Mouse (Mus musculus) gastrocnemius, adult 8-10 months (tissue): ENCODE measurements around the gene Cntfr. TPM values are rescaled to one million over a fixed set of nuclear protein-coding genes. Genes with fewer than 3 reads are reported as not detected.

Source experiments
- DNase-seq, 2 experiments: peaks; one replicate each; pipeline ENCODE4 v3.0.0; 2022; ENCODE audit warnings: low spot score in 2 of 2
- total RNA-seq, 4 experiments: library from RNA; stranded (reverse); gene quantifications; 2 replicates each; pipeline ENCODE4 v1.2.4; 2022

Cntfr gene
- 10 to 100 TPM; 17.8 to 25.6 (median 22.5) TPM for total RNA-seq

DNA sequence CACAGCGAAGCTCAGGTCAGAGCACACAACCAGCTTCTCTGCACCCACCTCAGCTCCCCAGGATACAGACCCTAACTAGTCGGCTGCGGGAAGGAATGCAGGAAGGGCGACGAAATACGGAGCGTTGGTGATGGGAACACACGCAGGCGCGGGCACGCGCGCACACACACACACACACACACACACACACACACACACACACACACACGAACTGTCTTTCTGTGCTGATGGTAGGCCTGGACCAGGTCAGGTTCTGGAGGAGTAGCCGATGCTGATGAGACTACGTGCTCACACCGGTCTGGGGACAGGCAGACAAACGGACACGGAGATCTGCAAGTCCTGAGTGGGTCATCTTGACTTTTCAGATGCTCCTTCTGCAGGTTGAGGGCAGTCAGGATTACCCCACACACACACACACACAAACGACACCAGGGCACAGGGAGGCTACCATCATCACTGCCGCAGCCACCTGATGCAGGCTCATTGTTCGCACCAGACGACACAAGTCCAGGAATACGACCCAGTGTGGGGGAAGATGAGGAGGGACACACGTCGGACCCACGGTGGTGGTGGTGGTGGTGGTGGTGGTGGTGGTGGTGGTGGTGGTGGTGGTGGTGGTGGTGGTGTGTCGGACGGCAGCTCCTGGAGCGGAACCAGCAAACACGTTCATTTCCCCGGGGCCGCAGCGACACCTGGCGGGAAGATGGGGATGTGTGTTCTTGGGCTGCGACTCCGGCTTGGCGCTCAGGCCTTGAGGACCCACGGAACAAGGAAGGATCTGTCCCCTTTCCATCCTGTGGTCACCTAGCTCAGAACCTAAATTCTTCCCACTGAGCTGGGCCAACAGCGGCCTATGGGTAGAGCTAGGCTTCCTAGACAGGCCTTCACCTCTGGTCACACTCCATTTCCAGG lies at the start of gene Cntfr:
Cntfr (minus strand) TSS at position 160 of the 912 bp plus-strand sequence.
- DNase-seq = peak; percentile 80 to 85

DNA sequence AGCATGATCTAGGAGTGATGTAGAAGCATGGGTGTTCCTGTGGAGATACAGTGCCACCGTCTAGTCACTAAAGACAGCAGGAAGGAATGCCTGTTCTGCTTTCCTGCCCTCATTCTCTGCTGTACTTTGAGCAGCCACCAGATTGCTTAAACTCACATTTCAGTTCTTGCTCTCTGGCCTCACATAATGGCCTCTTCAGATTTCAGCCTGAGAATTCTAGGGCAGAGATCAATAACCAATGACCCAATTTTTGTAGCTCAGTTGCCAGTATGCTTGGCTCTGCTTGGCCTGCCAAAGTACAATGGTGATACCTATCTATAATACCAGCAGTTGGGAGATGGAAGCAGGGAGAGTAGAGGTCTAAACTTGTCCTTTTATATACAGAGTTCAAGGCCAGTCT lies 48.1 kb upstream of the Cntfr start:
- DNase-seq = no peak

DNA sequence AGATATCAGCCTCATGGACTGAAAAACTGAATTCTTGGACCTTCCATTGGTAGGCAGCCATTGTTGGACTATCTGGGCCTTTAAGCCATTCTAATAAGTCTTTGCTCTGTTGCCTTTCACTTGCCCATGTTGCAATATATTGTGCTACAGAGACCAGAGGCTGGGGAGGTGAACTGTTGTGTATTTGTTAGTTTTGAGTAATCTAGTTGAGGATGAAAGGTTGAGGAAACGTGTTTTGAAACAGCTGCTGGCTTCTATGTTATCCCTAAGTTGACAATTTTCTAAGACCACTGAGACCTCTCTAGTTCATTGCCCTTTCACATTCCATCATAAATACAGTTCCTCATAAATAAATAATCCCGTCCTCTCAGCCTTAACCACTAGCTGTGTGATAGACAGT lies 47.2 kb upstream of the Cntfr start:
- no peak for DNase-seq

DNA sequence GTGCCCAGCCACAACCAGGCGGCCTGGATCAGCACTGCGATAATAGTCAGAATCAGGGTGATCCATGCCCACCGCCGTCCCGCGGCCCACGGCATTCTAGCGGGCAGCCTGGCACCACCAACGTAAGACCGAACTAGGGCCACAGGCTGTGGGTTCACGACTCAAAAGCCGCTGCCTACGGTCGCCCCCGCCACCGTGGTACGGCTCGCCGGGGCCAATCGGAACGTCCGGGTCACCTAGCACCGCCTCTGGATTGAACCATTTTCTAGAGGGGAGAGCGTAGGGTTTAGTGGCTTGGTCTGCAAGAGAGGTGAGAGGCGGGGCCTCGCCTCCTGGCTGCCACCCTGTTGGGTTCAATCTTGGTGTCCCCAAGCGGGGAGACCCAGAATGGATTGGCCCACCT lies 44.3 kb upstream of the Cntfr start:
- DNase-seq = peak; percentile 90 to 91

DNA sequence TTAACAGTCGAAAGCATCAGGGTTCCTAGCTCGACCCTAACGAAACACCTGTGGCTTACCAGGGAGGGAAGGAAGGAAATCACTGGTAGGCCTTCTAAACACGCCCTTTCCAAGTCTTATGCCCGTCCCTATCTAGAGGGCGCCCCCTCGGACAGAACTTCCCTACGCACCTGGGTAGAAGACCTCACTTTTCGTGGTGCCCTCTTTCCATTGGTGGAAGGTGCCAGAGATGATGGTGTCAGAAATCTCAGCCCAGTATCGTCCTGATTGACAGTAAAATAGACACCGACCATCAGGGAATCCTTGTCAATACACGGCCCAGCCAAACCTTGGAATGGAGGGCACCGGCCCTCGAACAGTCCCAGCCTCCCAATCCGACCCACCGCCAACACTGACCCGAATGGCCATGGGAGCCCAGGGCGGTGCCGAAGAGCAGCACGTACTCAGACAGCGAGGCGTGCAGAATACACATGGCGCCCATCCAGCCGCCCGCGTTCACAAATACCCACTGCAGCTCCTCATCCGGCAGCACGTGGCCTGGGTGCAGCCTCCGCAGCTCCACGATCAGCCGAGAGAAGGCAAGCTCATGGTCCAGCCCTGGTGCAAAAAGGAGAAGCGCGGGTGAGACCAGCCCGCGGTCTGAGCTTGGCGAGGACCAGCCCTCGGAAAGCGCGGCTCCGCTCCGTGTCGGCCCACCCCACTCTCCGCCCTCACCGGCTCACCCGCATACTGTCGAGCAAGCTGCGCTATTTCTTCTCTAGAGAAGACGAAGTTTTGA lies 43.7 kb upstream of the Cntfr start:
- peak in 1 of 2 experiments; percentile 52 for DNase-seq

DNA sequence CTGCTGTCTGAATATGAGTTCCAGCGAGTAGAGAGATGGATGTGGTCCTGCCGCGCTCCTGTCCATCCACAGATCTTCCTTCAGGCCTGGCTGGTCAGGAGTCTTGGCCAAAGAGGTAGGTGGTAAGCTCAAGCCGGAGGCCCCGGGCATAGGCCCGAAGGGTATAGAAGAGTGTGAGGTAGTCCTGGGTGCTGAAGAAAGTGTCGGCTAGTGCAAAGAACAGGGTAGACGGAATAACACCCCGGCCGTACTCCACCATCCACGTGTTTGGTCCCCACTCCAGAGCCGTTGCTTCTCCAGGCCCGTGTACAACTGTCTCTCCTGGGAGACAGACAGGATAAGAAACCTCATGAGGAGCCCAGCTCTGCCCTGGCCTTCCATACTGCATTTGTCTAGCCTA lies 42.4 kb upstream of the Cntfr start:
- no peak for DNase-seq

DNA sequence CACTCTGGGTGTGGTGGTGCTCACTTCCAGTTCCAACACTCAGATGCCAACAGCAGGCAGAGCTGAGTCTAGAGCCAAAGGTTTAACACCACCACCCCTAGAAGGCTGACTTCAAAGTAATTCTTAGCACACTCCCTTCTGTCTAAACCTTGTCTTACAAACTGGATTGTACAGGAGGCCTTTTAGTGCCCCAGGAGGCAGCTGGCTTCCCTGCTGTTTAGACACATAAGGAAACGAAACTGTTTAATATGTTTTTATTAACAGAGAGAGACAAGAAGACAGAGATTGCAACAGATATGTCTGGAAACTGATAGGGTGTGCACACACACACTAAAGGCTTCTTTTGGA lies 41.3 kb upstream of the Cntfr start:
- no peak for DNase-seq

DNA sequence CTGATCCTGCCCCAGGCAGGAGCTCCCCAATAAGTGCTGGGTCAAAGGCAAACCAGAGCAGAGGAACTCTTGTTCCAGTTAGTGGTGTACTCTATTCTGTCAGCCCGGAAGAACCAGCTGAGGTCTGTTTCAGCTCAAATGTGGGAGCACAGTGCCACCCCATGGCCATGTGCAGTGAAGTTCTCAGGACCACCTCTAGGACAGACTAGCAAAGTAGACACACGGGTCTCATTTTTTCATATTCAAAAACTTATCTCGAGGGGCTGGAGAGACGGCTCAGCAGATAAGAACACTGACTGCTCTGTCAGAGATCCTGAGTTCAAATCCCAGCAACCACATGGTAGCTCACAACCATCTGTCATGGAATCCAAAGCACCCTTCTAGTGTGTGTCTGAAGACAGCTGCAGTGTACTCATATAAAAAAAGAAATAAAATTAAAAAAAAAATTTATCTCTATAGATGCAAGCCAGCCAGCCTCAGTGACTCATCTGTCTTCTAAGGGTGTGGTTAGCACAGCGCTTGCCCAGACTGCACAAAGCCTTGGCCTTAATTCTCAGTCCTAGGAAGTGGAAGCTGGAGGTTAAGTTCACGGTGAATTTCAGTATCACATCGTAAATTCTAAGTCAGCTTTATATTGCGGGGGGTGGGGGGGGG lies 40.8 kb upstream of the Cntfr start:
- DNase-seq = peak in 1 of 2 experiments; percentile 61

DNA sequence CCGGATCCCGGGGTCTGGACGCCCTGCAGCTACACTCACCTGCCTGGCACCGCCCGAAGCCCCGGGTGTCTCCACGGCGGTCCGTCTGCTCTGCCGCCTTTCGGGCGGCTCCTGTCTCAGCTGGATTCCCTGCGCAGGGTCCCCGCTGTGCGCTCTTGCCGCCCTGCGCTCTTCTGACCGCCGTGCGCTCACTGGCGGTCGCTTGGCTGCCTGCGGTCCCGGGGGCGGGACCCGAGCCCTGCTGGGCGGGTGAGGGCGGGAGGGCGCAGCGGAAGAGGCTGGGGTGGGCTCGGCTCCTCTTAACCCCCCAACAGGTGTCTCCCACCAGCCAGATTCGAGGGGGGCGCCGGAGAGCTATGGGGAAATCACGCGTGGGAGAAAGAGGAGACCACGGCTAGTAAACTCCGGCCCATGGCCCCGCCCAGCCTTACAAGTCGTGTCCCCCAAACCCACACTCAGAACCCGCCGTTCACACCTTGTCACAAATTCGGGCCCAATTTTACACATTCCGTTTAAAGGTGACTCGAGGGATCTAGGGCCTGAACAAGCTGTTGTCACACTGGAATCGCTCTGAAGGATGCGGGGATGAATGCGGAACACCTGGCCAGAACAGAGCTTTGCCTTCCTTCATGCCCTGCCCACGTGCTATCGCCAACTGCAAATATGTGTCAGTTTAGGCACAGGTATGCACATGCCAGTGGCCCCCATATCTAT lies 34.3 kb upstream of the Cntfr start, which contains the start of gene Arid3c:
Arid3c (minus strand) TSS at position 91 of the 714 bp plus-strand sequence.
- no peak for DNase-seq

DNA sequence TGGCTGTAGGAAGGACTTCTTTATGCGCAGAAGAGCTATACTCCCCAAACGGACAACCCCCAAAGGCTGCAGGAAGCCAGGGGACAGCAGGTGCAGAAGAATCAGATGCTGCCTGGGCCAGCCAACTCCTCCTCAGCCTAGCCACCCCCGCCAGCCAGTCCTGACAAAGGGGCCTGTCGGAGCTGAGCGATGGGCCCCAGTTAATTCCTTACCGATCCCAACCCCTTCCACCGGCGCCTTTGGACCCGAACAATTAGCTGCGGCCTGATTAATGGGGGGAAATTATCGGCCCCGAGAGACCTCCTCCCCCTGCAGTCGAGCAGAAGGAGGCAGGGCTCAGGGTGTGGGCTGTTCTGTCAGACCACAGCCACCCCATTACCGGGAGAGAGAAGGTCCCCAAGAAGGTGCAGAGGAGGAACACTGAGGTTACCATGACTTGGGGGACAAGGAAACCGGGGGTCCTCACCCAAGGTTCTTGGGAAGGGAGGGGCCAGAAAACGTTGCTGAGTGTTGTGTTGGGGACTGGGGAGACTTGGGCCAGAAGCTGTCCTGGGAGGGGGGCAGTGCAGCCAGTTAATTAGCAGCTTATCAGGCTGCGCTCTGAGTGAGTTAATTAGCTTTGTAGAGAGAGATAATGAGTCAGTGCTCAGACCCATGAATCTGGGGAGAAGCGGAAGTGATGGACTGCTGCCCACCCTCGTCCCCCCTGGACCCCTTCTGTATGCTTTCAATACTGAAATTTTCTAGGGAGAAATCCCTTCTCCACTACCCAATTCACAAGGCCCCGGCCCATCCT lies 30.1 kb upstream of the Cntfr start:
- no peak for DNase-seq

DNA sequence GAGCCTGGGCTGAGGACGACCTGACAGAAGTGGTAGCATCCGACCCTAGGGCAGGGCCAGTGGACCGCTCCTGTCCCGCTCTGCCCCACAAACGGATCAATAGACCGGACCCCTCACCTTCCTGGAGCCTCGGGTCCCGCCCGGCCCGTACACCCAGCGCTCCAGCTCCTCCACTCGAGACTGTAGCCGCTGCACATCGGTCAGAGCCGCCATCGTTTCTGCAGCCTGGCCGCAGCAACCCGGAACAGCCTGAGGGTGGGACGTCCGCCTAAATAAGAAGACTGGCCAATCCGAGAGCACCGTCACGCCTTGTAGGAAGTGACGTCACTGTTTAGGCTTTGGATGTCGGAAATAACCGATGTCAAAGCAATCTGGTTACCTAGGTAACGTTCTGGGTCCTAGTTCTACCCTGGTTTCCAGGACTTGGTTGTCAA lies 26.0 kb upstream of the Cntfr start, which contains the start of gene Dctn3:
Dctn3 (minus strand) TSS at position 253 of the 434 bp plus-strand sequence.
- peak; percentile 78 to 87 for DNase-seq

DNA sequence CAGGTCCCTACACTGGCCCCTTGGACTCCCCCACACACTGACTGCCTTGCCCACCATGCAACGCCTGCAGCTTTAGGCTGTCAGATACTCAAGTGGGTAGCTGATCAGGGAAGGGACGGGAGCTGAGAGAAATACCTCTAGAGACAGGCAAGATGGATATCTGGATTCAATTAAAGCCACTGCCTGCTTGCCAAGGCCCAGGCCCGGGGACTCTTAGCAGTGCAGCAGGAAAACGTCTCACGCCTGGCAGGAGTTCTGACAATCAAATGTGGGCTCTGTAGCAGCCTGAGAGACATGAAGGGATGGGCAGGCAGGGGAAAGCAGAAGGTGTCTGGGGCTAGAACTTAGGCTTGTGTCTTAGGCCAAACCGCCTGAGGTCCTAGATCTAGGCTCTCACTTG lies 19.9 kb upstream of the Cntfr start:
- no peak for DNase-seq

DNA sequence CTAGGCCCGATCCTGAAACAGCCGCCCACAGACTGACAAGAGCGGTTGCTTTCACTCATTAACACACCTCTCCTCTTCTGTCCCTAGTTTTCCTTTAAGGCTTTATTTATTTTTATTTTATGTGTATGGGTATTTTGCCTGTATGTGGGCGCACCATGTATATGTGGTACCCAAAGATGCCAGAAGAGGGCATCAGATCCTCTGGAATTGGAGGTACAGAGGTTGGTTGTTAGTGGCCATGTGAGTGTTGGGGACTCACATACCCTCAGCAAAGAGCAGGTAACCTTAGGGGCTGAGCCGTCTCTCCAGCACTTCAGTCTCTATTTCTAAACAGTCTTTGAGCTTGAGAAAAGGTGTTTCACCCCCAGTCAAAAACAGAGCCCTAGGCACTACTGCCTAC lies 18.7 kb upstream of the Cntfr start:
- DNase-seq = no peak

DNA sequence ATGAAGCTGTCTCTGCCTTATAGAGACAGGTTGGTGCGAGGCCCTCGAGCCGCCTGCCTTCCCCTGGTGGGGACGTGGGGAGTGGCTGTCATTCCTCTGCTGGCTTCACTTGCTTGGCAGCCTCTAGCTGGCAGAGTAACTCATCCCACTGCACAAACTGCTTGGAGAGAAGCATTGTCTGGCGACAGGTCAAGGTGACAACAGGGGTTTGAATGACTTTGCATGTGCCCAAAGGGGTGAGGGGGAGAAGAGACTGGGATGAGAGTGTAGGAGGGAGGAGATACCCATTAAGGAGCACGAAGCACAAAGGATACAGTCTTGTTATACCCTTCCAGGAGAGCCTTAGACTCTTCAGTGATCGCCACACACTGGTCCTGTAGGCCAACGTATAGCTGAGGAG lies 18.2 kb upstream of the Cntfr start:
- DNase-seq = no peak

DNA sequence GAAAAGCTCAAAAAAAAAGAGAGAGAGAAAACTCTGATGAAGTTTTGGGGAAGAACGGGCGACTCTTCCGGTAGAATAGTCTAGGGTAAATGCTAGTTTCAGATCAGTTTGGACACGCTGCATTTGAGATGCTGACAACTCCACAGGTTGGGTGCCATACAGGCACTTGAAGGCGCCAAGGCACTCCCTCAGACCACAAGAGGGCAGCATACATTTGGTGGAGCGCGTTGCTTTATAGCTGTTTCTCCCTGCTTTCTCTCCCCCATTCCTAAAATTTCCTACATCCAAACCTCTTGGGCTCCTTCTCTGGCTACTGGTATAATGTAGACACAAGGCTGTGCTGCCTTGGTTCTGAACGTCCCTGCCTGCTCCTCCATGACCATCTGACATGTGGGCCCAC lies 17.4 kb upstream of the Cntfr start:
- DNase-seq = peak in 1 of 2 experiments; percentile 58

DNA sequence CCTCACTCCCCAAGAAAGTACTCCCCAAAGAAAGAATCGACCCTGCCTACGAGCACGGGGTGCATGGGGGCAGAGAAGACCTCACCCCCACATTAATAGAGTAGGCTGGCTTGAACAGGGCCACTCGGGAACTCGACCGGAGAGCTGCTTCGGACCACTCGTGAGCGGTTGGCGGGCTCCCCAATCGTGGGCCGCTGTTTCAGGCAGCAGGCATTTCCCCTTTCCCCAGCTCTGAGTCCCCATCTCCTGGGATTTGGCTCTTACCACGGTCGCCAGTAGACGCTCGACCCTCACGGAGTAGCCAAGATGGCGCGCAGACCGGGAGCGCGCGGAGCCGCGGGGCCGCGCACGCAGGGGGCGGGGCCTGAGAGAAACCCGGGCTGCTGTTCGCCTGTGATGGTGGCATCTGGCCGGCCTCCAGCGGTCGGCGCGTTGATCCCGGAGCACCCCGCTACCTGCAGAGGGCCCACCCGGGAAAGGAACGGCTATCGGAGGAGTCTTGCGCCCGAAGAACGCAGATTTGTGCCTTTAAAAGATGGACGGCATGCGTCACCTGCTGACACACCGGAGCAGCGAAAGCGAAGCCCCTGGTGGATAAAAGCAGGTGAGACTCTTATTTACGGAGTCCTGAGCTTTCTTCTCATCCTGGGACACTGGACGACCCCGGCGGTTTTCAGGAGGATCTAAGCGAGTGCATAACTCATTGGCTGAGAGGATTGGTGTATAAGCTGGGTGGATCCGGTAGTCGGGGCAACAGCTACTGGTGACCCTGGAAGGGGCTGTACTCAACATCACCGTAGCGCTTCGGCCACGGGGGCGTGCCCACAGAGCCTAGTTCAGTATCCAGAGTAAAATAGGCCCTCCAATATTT lies 16.5 kb upstream of the Cntfr start, which contains the start of gene Rpp25l:
Rpp25l (minus strand) TSS at position 338 of the 871 bp plus-strand sequence.
- peak; percentile 72 to 79 for DNase-seq

DNA sequence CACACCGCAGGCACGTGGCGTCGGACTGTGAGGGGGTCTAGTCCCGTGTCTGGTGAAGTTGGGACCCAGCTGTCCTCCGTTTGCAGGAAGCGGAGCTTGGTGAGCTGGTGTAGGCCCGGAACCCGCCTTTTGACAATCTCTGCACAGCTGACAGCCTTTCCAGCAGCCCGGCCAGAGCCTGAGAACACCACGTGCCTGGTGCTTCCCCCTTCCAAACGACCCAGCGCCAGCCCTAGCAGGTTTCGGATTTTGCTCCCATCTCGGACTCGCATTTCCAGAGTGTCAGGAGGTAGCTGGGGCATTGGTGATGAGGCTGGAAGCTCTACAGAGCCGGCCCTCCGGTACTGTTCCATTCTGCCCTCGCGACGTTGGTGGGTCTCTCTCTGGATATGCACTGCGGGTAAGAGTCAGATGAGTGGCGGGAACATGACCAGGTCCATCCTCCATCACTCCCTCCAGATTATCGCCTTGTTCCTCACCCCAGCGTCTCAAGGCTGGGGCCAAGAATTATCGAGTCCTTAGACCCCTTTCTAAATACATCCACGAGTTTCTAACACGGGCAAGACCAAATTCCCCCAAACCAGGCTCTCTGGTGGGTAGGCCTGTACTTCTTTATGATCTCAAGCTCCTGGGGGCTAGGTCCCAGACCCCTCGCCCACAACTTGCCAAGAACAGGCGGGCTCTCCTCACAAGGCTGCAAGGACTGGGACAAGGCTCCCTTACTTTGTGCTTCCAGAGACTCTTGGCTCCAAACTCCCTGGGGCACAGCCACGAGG lies 15.7 kb upstream of the Cntfr start:
- DNase-seq = peak; percentile 45 to 58

DNA sequence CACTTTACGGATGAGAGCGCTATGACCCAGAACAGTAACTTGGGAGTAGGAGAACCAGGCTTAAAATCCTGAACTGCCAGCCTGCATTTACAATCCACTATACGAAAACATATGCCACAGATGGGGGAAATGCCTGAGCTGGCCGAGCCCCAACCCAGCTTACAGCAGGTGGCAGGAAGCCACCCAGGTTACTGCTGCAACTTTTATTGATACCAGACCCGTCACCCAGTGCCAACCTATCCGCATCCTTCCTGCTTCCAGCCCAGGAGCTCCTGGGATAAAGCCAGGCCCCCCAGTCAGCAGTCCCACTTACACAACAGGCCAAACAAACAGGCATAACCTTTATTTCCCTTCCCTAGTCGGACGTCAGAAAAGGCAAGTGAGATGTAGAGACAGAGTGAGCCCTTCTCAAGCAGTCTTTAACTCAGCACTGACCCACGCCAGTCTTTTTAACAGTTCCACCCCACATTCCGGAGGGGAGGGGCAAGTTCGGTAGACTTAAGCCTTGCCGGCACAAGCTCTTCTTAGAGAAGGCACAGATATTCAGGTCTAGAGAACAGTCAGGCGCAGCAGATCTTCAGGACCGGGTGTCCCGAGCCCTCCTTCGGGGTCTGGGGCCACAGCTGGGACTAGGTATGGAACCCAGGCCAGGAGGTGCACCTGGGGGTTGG lies 15.0 kb upstream of the Cntfr start:
- DNase-seq = no peak
